Mouse (Mus musculus) heart, postnatal 0 days (tissue): ENCODE measurements around the gene Grk5.

Experiments
- CTCF ChIP-seq: IDR thresholded peaks from 2 replicates; pipeline ENCODE4 v1.5.1; 2016; ENCODE audit warnings: antibody characterized with exemption, control low read depth, low read depth
- EP300 ChIP-seq: IDR thresholded peaks from 2 replicates; pipeline ENCODE4 v1.6.1; 2016; ENCODE audit warnings: antibody characterized with exemption, low read depth

DNA sequence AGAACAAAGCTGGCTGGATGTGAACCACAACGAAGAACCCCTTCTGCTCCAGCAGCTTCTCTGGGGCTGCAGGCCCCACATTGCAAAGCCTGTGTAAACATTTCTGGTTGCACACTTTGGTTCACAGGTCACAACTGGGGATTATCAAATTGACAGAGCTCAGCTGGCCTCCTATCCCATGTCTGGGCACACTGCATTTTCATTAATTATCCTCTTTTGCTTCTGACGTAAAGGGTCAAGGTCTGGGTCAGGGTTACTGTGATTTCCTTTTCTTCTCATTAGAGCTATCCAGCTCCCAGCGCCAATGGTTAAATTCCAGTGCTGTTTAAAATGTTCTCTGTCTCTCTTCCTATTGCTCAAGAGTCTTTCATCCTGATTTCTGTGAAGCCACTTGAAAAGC lies 168.0 kb downstream of the Grk5 start:
- no peak for TF ChIP-seq CTCF
- TF ChIP-seq EP300 = no peak
